Mouse (Mus musculus) cortical plate, adult 2 months (tissue): ENCODE measurements around the gene Vill. TPM values are rescaled to one million over a fixed set of nuclear protein-coding genes. Genes with fewer than 3 reads are reported as not detected.

Experiments used
- H3K27ac ChIP-seq: fragments of 200-500 bp; 2 replicates; pipeline ENCODE4 v1.5.1; 2012; ENCODE audit warnings: low read length, control low read depth, inconsistent platforms; ENCODE audit not compliant: insufficient read depth
- H3K4me1 ChIP-seq: fragments of 200-500 bp; 2 replicates; pipeline ENCODE4 v1.6.1; 2011; ENCODE audit warnings: low read length; ENCODE audit not compliant: control insufficient read depth, insufficient read depth
- H3K4me3 ChIP-seq: fragments of 200-500 bp; 2 replicates; pipeline ENCODE4 v1.5.1; 2011; ENCODE audit warnings: mild to moderate bottlenecking, low read length, control low read depth; ENCODE audit not compliant: insufficient read depth
- CTCF ChIP-seq: fragments of 200-500 bp; IDR thresholded peaks from 2 replicates; pipeline ENCODE4 v1.5.1; 2011; ENCODE audit warnings: mild to moderate bottlenecking, control low read depth, low read length; ENCODE audit not compliant: insufficient read depth; ENCODE audit errors: extremely low read depth
- POLR2A ChIP-seq: fragments of 200-500 bp; IDR thresholded peaks from 2 replicates; pipeline ENCODE4 v1.6.1; 2011; ENCODE audit warnings: mild to moderate bottlenecking, low read length, control low read depth; ENCODE audit not compliant: insufficient read depth; ENCODE audit errors: extremely low read depth
- polyA plus RNA-seq: library from polyadenylated mRNA; depleted of rRNA; stranded (reverse); fragments of >200 nt; gene quantifications from 2 replicates; pipeline ENCODE4 v1.2.3, GENCODE M21; 2012

The Vill gene
- polyA plus RNA-seq, 1 experiment, result 19.4 TPM

DNA sequence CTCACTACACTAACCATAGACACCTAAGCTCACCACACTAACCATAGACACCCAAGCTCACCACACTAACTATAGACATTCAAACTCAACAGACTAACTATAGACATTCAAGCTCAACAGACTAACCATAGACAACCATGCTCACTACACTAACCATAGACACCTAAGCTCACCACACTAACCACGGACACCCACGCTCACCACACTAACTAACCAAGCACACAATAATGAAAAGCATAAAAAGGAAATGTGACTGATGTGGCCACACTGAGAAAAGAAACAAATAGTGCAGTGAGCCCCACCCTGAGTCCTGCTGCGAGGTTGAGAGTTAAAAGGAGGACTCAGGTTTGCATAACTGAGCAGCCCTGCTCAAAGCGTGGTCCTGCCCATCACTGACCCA, 2.8 kb downstream of the Vill start:
- Histone ChIP-seq H3K27ac (no peak overlapping the region), H3K4me3 (no peak overlapping the region), H3K4me1 (no peaks in the 10 kb centered on the region)
- TF ChIP-seq CTCF, result no peak
- no peak for TF ChIP-seq POLR2A

DNA sequence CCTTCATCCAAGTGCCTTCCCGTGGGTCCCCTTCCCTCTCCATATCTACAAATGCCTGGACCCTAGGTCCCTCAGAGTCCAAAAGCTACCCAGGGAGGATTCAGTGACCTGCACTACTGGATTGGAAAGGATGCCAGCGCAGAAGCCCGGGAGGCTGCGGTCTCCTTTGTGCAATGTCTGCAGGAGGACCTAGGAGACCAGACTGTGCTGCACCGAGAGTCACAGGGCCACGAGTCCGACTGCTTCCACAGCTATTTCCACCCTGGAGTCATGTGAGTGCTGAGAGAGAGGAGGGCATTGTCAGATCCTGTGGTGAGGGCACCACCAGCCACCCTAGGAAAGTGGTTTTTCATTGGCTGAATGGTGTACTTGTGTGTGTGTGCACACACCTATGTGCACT, 5.7 kb downstream of the Vill start:
- Histone ChIP-seq H3K4me3 (no peak overlapping the region), H3K27ac (no peak overlapping the region), H3K4me1 (no peaks in the 10 kb centered on the region)
- no peak for TF ChIP-seq POLR2A
- no peak for TF ChIP-seq CTCF

DNA sequence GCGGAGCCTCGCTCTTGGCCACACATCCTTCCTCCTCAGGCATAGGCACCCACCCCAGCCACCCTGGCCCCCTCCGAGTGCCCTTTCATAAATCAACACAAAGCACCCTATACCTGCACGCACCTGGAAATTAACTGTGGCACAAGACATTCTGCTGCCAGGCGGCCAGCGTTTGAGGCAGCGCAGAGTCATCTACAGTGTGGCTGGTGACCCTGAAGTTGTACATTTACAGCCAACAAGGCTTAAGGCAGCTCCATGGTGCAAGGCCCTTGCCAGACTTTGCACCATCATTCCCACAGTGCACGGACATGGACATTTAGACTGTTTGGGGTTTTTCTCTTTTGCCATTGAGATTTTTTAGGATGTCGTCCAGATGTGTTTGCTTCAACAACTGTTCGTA, 8.1 kb downstream of the Vill start:
- TF ChIP-seq CTCF (no peak), POLR2A (no peak)
- no peaks in the 10 kb centered on the region; the same call in 1 of the 2 replicates for H3K4me1 ChIP-seq
- H3K27ac ChIP-seq, result no peak overlapping the region
- H3K4me3 ChIP-seq, result no peak overlapping the region

DNA sequence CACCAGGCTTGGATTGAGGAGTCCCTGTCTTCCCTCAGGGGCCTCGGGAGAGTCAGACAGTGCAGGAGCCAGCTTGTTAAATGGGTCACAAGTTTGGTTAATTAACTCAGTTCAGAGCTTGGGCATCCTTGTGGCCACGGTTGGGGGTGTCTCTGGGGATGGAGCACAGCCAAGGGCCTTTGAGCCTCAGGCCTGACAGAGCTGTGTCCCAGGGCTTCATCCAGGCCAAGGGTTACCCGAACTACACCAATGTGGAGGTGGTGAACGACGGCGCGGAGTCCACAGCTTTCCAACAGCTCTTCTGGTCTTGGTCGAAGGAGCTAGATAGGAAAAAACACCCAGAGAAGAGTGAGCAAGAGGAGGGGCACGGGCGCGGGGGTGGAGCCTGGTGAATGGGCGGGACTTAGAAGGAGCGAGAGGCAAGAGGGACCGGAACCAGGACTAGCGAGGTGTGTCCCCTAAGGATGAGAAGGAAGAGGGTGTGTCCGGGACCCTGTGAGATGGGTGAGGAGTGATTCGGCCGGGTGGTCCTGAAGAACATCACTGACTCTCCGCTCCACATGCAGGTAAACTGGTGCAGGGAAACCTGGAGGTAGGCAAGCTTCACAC, 10.6 kb downstream of the Vill start:
- Histone ChIP-seq H3K27ac (no peak overlapping the region), H3K4me1 (no peaks in the 10 kb centered on the region; the same call in 1 of the 2 replicates), H3K4me3 (no peak overlapping the region)
- no peak for TF ChIP-seq CTCF
- TF ChIP-seq POLR2A, result no peak

DNA sequence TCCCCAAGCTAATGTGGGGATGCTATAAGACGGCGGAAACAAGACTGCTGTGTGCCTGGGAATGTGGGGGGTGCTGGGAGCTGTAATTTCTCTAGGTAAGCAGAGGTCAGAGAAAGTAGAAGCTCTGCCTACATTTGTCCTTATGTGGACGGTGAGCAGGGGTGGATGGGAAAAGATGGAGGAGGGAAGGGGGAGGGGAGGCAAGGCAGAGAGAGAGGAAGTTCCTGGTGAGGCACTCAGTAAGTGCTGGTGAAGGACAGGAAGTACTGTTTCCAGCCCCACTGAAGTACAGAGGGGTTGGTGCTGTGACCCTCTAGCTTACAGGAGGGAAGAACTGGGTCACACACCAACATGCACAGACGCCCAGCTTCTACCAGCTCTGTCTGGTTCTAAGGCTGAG, 11.7 kb downstream of the Vill start:
- TF ChIP-seq POLR2A (no peak), CTCF (no peak)
- Histone ChIP-seq H3K27ac (no peak overlapping the region), H3K4me3 (no peak overlapping the region), H3K4me1 (no peaks in the 10 kb centered on the region; the same call in 1 of the 2 replicates)

DNA sequence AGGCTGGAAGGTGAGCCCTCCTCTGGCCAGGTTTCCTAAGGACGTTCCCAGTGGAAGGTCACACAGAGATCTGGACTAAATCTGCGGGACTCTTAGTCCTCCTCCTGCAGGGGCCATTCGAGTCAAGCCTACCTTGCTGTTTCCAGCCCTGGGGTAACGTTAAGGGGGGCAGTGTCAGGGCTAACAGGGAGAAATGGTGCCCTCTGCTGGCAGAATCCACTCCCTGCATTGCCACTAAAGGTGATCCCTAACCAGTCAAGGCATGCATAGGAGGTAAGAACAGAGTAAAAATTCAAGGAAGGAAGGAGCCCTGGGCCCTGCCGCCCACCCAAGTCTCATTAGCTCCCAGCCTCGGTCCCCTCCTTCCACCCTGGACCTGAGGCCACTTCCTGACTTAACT, 15.0 kb downstream of the Vill start:
- no peaks in the 10 kb centered on the region; the same call in 1 of the 2 replicates for H3K4me1 ChIP-seq
- H3K27ac ChIP-seq, result no peak overlapping the region
- TF ChIP-seq POLR2A (no peak), CTCF (peak; percentile 95)
- no peak overlapping the region for H3K4me3 ChIP-seq

DNA sequence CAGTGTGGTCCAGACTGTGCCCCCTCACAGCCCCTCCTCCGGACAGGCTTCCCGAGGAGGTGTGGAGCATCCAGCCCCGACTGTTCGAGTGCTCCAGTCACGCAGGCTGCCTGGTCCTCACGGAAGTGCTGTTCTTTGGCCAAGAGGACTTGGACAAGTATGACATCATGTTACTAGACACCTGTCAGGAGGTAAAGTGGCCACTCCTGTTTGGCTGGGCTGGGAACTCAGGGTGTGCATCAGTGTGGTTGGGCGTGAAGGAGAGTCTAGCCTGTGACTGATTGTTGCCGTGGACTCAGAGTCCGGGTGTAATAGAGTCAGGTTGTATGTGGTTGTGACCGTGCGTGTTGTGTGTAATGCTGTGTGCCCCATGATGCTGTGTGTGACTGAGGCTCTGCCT, 15.7 kb downstream of the Vill start:
- Histone ChIP-seq H3K4me1 (no peaks in the 10 kb centered on the region; the same call in 1 of the 2 replicates), H3K27ac (no peak overlapping the region), H3K4me3 (no peak overlapping the region)
- TF ChIP-seq CTCF (no peak), POLR2A (no peak)

DNA sequence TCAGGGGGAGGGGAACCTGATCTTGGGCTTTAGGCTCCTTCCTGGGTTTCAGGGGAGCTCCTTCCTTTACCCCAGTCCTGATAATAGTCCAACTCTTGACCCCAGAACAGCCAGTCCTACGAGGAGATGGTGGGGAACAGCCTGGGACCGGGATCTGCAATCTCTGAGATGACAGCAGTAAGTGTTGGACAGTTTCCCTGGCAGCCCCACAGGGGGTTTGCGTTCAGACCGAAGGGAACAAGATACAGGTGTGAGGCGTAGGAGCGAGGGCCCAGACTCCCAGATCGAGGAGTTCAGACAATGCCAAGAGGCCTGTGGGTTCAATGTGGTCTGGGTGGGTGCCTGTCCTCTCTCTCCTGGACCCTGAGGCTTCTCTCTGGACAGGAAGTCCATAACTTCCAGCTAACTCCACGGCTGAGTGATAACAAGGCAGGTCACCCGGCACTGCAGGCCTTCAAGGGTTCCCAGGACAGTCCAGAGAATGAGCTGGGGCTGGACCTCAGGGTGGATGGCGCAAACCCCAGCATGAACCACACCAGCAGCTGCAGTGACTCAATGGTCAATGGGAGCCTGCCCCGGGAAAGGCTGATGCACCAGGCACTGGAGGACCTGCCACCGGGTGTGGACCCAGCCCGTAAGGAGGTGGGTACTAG, 17.7 kb downstream of the Vill start:
- TF ChIP-seq POLR2A, result no peak
- no peaks in the 10 kb centered on the region for H3K4me1 ChIP-seq
- no peak overlapping the region for H3K27ac ChIP-seq
- H3K4me3 ChIP-seq, result no peak overlapping the region

DNA sequence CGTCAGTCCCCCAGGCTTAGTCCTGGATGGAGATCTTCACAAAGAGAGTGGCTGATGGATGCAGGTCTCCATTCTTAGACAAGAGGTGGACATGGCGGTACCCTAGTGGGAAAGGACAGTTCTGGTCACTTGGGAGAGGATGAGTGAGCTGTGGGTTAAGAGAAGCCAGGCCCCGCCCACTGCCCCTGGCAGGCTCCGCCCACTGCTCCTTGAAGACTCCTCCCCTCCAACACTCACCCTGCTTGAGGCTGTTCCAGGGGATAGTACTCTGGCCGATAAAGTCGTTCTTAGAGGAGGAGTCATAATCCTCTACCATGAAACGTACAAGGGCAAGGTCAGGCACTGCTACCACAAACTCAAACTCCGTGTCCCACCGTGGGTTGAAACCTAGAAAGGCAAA, 19.2 kb downstream of the Vill start:
- Histone ChIP-seq H3K4me1 (no peaks in the 10 kb centered on the region), H3K27ac (no peak overlapping the region), H3K4me3 (no peak overlapping the region)
- TF ChIP-seq POLR2A (no peak), CTCF (no peak)

DNA sequence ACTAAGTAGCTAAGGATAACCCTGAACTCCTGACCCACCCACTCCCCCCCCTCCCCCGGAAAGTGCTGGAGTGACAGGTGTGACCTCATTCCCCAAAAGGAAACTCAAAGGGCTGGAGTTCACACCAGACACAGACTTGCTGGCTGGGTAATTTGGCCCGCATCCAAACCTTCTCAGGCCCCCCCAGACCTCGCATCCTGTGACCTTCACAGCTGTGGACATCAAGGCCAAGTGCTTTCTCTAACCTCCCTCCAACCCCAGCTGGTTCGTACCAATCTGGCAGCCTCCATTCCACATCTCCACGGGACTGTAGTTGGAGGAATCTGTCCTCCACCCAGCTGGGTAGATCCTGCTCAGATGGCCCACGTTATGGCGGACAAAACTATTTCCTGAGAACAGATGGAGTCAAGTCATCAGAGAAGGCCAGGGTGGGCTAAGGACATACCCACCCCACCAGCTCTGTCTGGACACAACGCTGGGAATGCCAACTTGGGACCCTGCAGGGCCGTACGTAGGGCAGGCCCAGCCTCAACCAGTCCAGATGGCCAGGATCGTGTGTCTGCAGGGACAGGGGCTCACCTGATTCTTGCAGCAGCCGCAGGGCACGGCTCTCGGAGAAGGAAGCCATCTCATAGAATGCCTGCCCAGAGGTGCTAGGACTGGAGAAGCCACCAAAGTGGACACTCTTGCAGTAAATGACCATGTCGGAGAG, 20.8 kb downstream of the Vill start:
- H3K27ac ChIP-seq, result no peak overlapping the region
- no peak overlapping the region for H3K4me3 ChIP-seq
- no peaks in the 10 kb centered on the region for H3K4me1 ChIP-seq
- TF ChIP-seq POLR2A, result no peak
- TF ChIP-seq CTCF, result no peak

DNA sequence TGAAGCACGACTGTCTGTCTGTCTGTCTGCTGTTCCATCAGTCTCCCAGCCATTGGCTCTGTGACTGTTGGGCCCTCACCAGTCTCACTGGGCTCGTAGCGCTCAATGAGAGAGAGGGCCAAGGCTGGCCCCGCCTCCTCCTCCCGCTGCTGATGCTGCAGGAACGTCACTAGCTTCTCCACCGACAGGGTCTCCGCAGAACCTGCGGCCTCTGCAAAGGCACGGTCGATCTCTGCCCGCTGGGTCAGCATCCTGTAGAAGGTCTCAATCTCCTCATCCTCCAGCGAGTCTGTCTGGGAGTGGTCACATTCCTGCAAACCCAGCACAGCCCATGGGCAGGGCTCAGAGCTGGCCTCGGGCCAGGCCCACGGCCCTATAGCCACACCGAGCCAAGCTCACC, 23.1 kb downstream of the Vill start:
- no peak for TF ChIP-seq POLR2A
- no peak for TF ChIP-seq CTCF
- no peaks in the 10 kb centered on the region for H3K4me1 ChIP-seq
- H3K4me3 ChIP-seq, result no peak overlapping the region
- H3K27ac ChIP-seq, result no peak overlapping the region
